Mouse (Mus musculus) forebrain, embryonic 15.5 days (tissue): ENCODE data around the gene Comp. TPM values are rescaled to one million over a fixed set of nuclear protein-coding genes. Genes with fewer than 3 reads are reported as not detected.

Experiments used
- ATAC-seq: fragments of 200-750 bp; cut with Nextera tagmentation; replicated peaks from 2 replicates; pipeline ENCODE4 v1.8.0; 2017; ENCODE audit warnings: mild to moderate bottlenecking, moderate TSS enrichment, moderate library complexity
- H3K27ac ChIP-seq: fragments of 300-500 bp; sonication (generic); replicated peaks from 2 replicates; pipeline ENCODE4 v1.5.1; 2015; ENCODE audit warnings: mild to moderate bottlenecking, inconsistent platforms
- H3K27me3 ChIP-seq: fragments of 300-500 bp; sonication (generic); 2 replicates; pipeline ENCODE4 v1.6.1; 2015; ENCODE audit warnings: inconsistent platforms
- H3K36me3 ChIP-seq: fragments of 300-500 bp; sonication (generic); 2 replicates; pipeline ENCODE4 v1.6.1; 2015; ENCODE audit warnings: mild to moderate bottlenecking, inconsistent platforms
- H3K4me1 ChIP-seq: fragments of 300-500 bp; sonication (generic); 2 replicates; pipeline ENCODE4 v1.6.1; 2015; ENCODE audit warnings: inconsistent platforms
- H3K4me2 ChIP-seq: fragments of 300-500 bp; sonication (generic); replicated peaks from 2 replicates; pipeline ENCODE4 v1.6.1; 2015; ENCODE audit warnings: mild to moderate bottlenecking, inconsistent platforms
- H3K4me3 ChIP-seq: fragments of 300-500 bp; sonication (generic); 2 replicates; pipeline ENCODE4 v1.5.1; 2015; ENCODE audit warnings: mild to moderate bottlenecking, inconsistent platforms
- H3K9ac ChIP-seq: fragments of 300-500 bp; sonication (generic); replicated peaks from 2 replicates; pipeline ENCODE4 v1.6.1; 2015; ENCODE audit warnings: mild to moderate bottlenecking, inconsistent platforms
- H3K9me3 ChIP-seq: fragments of 300-500 bp; sonication (generic); 2 replicates; pipeline ENCODE4 v1.6.1; 2016; ENCODE audit warnings: inconsistent platforms
- WGBS: fragments of 180-500 bp; shearing (Covaris S2); methylation state at CpG from one replicate; pipeline ENCODE4 v1.1.7; 2015; ENCODE audit warnings: mixed read lengths; 5-methylcytosine and 5-hydroxymethylcytosine counted together
- polyA plus RNA-seq: library from polyadenylated mRNA; unstranded; fragments of >200 nt; fragmentation: Nextera tagmentation; extraction: Ambion mirVana; gene quantifications from 2 replicates; pipeline ENCODE4 v1.2.1, GENCODE M21; 2015

Gene Comp
- polyA plus RNA-seq, 1 experiment from 2014 or later = 0.14 TPM

DNA sequence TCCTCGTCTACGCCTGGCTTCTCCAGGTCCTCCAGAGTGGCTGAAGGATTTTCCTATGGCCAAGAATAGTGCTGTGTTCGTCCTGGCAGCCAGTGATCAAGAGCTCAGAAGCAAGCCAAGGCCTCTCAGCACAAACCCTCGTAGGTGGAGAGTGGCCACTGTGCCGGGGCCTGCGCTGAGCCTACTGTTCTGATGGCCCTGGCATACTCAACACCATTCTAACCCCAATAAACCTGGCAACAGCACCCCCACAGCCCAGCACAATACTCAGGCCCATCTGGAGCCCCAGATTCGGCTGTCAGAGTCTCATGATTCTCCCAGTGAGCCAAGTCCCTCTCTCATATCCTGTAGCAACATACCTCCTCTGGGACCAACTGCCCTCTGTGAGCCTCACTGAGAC is 32.7 kb upstream of the Comp start:
- H3K27me3 ChIP-seq = no peaks in the 10 kb centered on the region
- H3K27ac ChIP-seq = no peak overlapping the region
- peaks cover 76% of the 10 kb centered on the region for H3K36me3 ChIP-seq
- peaks cover 14% of the 10 kb centered on the region for H3K4me1 ChIP-seq
- H3K9ac ChIP-seq = no peak overlapping the region
- 88% methylated on average over 7 of the region's 7 CpGs for WGBS
- ATAC-seq = no peak
- no peak overlapping the region for H3K4me2 ChIP-seq
- H3K4me3 ChIP-seq = no peak overlapping the region
- no peaks in the 10 kb centered on the region for H3K9me3 ChIP-seq

DNA sequence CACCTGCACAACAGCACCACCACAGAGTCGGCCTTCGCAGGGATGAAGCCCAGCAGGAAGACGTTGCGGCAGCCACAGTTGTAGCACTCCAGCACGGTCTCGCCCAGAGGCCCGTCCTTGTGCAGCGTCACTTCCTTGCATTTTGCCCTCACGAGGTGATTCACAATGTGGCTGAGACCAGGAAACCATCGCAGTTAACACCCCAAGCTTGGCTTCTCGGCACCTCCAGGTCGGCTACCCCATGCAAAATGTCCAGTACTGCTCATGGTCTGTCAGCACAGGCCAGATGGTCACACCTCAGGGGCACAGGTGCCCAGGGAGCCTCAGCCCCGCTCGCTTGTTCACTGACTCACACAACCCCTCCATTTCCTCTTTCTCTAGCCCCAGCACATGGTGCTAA is 31.4 kb upstream of the Comp start:
- Histone ChIP-seq H3K4me1 (peaks cover 14% of the 10 kb centered on the region), H3K27me3 (no peaks in the 10 kb centered on the region), H3K27ac (no peak overlapping the region), H3K4me3 (no peak overlapping the region), H3K4me2 (no peak overlapping the region), H3K9me3 (no peaks in the 10 kb centered on the region), H3K36me3 (peaks cover 63% of the 10 kb centered on the region), H3K9ac (no peak overlapping the region)
- ATAC-seq = no peak
- WGBS = 91% methylated on average over 14 of the region's 14 CpGs

DNA sequence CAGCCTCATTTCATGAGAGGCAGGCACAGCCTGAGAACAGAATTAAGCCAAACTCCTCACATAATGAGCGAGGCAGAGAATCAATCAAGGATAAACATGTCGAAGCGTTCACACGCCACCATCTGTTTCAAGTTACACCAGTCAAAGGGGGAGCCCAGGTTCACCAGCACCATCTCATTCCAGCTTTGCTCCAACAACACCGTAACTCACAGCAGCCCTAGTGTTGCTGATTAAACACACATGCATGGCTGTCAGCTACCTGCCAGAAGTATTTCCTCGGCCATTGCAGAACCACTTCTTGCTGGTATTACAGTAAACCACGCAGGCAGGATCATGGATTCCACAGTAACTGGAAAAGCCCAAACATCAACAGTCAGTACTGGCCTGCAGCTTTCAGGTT is 30.3 kb upstream of the Comp start:
- H3K9me3 ChIP-seq = no peaks in the 10 kb centered on the region
- H3K9ac ChIP-seq = no peak overlapping the region; the same call in 1 of the 2 replicates
- peak overlapping the region; percentile 18; the same call in 1 of the 2 replicates for H3K27ac ChIP-seq
- no peak overlapping the region for H3K4me3 ChIP-seq
- peaks cover 19% of the 10 kb centered on the region for H3K4me1 ChIP-seq
- WGBS = 71% methylated on average over 7 of the region's 7 CpGs
- ATAC-seq = no peak
- H3K36me3 ChIP-seq = peaks cover 52% of the 10 kb centered on the region
- no peak overlapping the region for H3K4me2 ChIP-seq
- H3K27me3 ChIP-seq = no peaks in the 10 kb centered on the region

DNA sequence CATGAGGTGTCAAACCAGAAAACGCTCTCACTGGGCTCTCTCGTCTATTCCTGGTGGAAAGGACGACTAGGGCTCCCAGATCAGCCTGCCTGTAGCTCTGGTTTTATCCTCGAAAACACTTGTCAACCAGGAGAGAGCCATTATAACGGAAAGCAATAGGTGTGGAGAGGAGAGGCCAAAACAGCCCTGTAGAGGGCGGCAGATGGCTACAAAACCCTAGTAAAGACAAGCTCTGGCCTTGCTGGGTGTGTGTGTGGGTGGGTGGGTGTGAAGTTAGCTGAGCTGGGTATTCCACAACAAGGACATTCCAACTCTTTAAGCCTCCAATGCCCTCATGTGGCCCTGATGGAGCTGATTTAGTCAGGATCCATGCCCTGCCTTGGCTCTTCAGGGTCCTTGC is 29.7 kb upstream of the Comp start:
- Histone ChIP-seq H3K27me3 (no peaks in the 10 kb centered on the region), H3K4me3 (no peak overlapping the region), H3K9ac (no peak overlapping the region; the same call in 1 of the 2 replicates), H3K4me1 (peaks cover 24% of the 10 kb centered on the region), H3K27ac (0 out of 2 replicates have a peak overlapping the region, but pooled peaks have one; percentile 18), H3K4me2 (no peak overlapping the region), H3K36me3 (peaks cover 46% of the 10 kb centered on the region), H3K9me3 (no peaks in the 10 kb centered on the region)
- 62% methylated on average over 6 of the region's 6 CpGs for WGBS
- ATAC-seq = peak; percentile 46; the same call in 1 of the 2 replicates

DNA sequence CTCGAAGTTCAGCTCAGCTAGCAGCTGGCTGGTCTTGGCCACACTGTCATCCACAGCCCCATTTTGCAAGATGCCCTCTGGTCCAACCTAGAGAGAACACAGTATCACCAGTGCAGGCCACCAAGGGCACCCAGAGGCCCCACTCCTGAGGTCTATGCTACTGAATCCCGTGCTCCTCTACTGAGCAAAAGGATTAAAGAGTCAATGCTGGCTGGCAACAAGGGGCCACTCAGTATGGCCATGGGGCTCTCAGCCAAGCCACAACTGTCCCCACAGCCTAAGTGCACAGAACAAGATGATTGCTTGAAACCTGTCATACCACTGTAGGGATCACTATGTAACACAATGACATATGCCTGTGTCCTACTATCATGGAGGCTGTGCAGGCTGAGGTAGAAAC is 29.1 kb upstream of the Comp start:
- Histone ChIP-seq H3K4me3 (no peak overlapping the region), H3K27me3 (no peaks in the 10 kb centered on the region), H3K4me2 (no peak overlapping the region), H3K9me3 (no peaks in the 10 kb centered on the region), H3K4me1 (peaks cover 24% of the 10 kb centered on the region), H3K27ac (no peak overlapping the region), H3K36me3 (peaks cover 41% of the 10 kb centered on the region), H3K9ac (no peak overlapping the region)
- 88% methylated on average over 2 of the region's 2 CpGs for WGBS
- no peak for ATAC-seq

DNA sequence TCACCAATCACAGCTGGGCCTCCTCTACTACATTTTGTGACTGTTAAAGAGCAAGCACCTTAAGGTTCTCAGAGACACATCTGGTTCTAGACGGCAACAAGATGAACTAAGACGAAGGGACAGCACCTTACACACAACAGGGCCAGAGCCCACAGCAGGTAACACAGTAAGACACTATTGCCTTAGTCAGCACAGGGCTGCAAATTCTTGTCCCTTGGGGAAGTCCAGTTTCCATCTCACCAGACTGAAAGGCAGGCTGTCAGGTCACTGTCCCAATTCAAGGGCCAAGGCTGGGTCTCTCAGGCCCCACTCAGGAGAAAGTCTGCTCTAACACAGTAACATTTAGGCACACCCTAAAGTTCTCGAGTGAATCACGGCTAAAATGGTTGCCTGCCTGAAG is 25.9 kb upstream of the Comp start:
- Histone ChIP-seq H3K4me1 (peaks cover 55% of the 10 kb centered on the region), H3K9ac (no peak overlapping the region), H3K36me3 (peaks cover 10% of the 10 kb centered on the region), H3K9me3 (no peaks in the 10 kb centered on the region), H3K4me2 (no peak overlapping the region), H3K27me3 (no peaks in the 10 kb centered on the region), H3K4me3 (no peak overlapping the region), H3K27ac (no peak overlapping the region)
- ATAC-seq = no peak
- WGBS = 86% methylated on average over 4 of the region's 4 CpGs

DNA sequence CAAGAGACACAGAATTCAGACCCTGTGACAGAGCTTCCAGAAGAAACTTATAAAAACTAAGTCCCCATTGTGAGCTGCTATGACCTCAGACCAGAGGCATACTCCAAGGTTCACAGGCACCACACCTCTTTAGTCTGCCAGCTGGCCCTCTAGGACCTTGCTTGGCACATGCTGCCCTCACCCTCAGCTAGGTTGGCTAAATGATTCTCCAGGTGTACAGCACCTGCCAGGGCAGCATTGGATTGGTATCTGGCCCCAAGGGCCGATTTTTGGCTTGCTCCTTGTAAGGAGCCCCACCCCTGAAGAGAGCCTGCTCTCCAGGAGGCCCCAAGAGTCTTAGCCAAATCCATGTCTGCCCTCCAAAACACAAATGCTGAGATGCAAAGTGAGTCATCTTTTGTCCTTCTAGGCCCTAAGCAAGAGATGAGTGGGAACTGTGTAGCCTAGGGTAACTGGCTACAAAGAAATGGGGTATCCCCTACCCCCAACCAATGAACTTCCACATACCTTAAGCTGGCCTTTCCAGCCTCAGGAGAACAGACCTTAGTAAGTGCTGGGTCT is 25.4 kb upstream of the Comp start:
- H3K9ac ChIP-seq = no peak overlapping the region
- WGBS = 95% methylated on average over 1 of the region's 1 CpGs

DNA sequence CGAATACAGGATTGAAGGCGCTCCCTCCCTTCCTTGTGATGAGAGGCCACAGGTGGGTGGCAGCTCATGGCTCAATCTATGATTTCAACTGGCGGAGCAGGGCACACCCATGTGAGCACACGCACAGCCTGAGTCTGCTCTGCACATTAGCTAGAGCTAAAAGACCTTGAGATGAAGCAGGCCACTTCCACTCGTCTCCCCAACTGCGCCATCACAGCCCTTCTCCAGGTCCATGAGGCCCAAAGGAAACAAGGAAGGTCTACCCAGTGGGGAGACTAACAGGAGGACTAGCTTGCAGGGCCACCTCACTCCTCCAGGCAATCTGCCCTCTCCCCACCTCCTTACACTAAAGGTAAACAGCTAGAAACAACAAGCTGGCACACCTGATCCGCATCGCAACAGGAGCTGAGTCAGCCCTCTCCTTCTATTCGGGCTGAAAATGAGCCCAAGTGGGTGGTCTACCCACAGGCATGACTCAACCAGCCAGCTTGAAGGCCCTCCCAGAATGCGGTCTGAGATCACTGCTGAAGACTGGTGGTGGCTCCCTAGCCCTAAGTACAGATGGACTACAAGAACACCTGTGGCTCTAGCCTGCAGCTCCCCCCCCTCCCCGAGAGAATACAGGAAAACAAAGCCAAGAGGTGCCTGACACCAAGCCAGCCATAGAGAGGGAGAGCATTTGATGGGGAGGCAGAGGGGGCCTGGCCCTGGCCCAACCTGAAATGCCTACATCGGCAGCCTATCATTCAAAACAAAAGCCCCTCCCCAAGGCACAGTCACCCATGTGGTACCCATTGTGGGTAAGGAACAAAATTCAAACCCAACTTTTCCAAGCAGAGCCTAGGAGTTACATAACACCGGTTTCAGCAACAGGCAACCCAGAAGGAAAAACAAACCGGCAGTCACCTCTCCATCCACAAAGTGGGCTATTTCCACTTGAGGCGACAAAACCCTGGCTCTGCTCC is 22.0 kb upstream of the Comp start:
- no peak overlapping the region for H3K27ac ChIP-seq
- peaks cover 50% of the 10 kb centered on the region for H3K4me1 ChIP-seq
- 44% methylated on average over 15 of the region's 15 CpGs for WGBS

More for the DNA sequence above, 25.4 kb upstream of the Comp start:
- no peaks in the 10 kb centered on the region for H3K27me3 ChIP-seq
- H3K36me3 ChIP-seq = peaks cover 5% of the 10 kb centered on the region
- no peak overlapping the region for H3K27ac ChIP-seq
- no peaks in the 10 kb centered on the region for H3K9me3 ChIP-seq
- peaks cover 51% of the 10 kb centered on the region for H3K4me1 ChIP-seq
- H3K4me2 ChIP-seq = no peak overlapping the region
- no peak for ATAC-seq
- no peak overlapping the region for H3K4me3 ChIP-seq

DNA sequence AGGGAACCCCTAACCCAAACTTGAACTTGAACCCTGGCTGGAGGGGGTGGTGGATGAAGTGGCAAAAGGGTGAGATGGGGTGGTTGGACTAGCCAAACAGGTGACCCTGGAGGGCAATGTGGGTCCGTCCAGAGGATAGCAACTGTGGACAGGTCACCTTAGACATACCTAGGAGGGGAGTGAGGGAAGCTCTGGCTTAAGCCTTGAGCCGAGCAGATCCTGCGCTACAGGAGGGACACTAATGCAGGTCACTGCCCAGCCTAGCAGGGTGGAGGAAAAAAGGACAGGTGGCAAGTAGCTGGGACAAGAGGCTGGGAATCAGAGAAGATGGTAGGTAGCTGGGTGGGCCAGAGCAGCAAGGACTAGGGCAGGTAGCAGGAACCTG is 21.4 kb upstream of the Comp start:
- ATAC-seq = no peak
- no peaks in the 10 kb centered on the region for H3K9me3 ChIP-seq
- H3K4me3 ChIP-seq = peak overlapping the region; percentile 100
- H3K4me1 ChIP-seq = peaks cover 50% of the 10 kb centered on the region
- H3K4me2 ChIP-seq = peak overlapping the region; percentile 95
- H3K36me3 ChIP-seq = no peaks in the 10 kb centered on the region
- H3K27me3 ChIP-seq = no peaks in the 10 kb centered on the region
- H3K9ac ChIP-seq = peak overlapping the region; percentile 90
- WGBS = 29% methylated on average over 3 of the region's 3 CpGs
- H3K27ac ChIP-seq = no peak overlapping the region

More for the DNA sequence above, 22.0 kb upstream of the Comp start:
- Histone ChIP-seq H3K27me3 (no peaks in the 10 kb centered on the region), H3K9me3 (no peaks in the 10 kb centered on the region), H3K36me3 (no peaks in the 10 kb centered on the region), H3K4me3 (peak overlapping the region; percentile 100), H3K4me2 (peak overlapping the region; percentile 95), H3K9ac (peak overlapping the region; percentile 90)
- ATAC-seq = no peak

DNA sequence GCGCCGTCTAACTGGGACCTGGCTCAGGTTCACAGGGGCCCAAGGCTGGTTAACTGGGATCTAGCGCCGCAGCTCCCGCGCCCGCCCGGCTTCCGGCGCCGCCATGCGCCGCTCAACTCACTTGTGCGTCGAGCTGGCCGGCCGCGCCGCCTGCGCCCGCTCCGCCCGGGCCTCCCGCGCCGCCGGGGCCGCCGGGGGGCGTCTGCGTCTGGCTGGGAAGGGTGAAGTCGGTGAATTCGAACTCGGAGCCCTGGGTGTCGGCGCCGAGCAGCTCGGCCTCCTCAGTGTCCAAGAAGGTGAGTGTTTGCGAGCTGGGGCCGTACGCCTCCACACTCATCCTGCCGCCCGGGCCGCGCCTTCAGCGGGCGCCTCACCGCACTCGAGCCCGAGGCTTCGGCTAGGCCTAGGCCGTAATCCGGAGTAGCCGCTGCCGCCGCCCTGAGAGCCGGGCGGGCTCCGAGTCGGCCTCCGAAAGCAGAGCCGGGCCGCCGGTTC is 20.7 kb upstream of the Comp start:
- peak overlapping the region; percentile 90 for H3K9ac ChIP-seq
- H3K9me3 ChIP-seq = no peaks in the 10 kb centered on the region
- no peaks in the 10 kb centered on the region for H3K27me3 ChIP-seq
- under 1% methylated on average over 61 of the region's 64 CpGs for WGBS
- peak; percentile 65 for ATAC-seq
- H3K4me1 ChIP-seq = peaks cover 49% of the 10 kb centered on the region
- H3K27ac ChIP-seq = peak overlapping the region; percentile 90
- H3K4me2 ChIP-seq = peak overlapping the region; percentile 95
- H3K4me3 ChIP-seq = peak overlapping the region; percentile 100
- H3K36me3 ChIP-seq = no peaks in the 10 kb centered on the region

DNA sequence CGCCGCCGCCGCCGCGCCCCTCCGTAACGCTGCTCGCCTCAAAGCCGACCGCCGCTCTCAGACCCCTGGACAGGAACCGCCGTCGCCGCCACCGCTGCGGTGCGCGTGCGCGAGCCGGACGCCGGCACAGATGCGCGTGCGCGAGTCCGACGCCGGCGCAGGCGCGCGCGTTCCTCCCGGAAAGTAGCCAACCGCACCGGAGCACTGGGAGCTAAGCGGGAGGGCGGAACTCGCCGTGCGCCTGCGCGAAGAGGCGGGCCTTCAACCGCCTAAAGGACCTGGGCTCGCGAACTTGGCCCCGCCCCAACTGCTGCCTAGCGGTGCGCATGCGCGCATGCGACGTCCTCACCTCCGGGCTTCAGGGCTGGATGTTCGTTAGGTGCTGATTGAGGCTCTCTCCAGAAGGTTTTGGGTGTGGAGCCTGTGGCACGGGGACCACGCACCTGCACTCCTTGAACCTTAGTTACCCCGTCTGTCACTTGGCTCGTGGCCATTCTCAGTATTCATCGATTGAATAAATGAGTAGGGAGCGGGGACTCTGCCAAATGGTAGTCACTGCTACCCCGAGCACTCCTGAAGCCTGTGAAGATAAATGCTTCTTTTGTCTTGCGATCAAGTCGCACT is 20.1 kb upstream of the Comp start, which contains the start of gene Upf1:
Gene Upf1 (minus strand): TSS at position 85 of the 624 bp plus-strand sequence.
- peak within 1 kb of the TSS; percentile 100 for H3K4me3 ChIP-seq
- no peaks in the 10 kb centered on the region for H3K9me3 ChIP-seq
- under 1% methylated on average over 49 of the region's 69 CpGs for WGBS
- no peaks in the 10 kb centered on the region for H3K27me3 ChIP-seq
- H3K36me3 ChIP-seq = no peaks in the 10 kb centered on the region
- peaks cover 42% of the 10 kb centered on the region for H3K4me1 ChIP-seq
- peak; percentile 87 for ATAC-seq
- peak within 1 kb of the TSS; percentile 90 for H3K9ac ChIP-seq
- H3K27ac ChIP-seq = peak within 1 kb of the TSS; percentile 90
- H3K4me2 ChIP-seq = peak within 1 kb of the TSS; percentile 95

DNA sequence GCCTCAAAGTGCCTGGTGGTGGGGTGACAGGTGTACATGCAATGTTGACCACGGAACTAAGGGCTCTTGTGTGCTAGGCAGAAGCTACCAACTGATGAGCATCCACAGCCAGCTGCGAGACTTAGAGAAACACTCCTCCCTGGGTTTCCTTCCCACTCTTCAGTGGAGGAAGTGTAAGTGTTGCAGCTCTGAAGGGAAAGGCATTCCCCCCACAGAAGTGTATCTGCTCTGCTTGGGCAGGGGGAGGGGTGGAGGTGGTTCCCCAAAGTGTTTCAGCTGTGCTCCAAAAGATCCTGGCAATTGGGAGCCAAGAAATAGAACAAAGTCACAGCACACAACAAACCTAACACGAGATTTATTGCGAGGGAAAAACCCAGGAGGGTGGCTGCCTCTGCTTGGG is 19.4 kb upstream of the Comp start:
- Histone ChIP-seq H3K27ac (peak overlapping the region; percentile 86), H3K9ac (peak overlapping the region; percentile 55)
- 69% methylated on average over 4 of the region's 4 CpGs for WGBS

More for the DNA sequence above, 19.4 kb upstream of the Comp start:
- H3K27me3 ChIP-seq = no peaks in the 10 kb centered on the region
- peaks cover 39% of the 10 kb centered on the region for H3K4me1 ChIP-seq
- ATAC-seq = no peak
- H3K4me3 ChIP-seq = peak overlapping the region; percentile 100
- peak overlapping the region; percentile 69 for H3K4me2 ChIP-seq
- no peaks in the 10 kb centered on the region for H3K9me3 ChIP-seq
- no peaks in the 10 kb centered on the region for H3K36me3 ChIP-seq
